Mouse (Mus musculus): Measurements from ENCODE around the gene Sh3bgrl3. TPM values are rescaled to one million over a fixed set of nuclear protein-coding genes. Genes with fewer than 3 reads are reported as not detected.

Gene Sh3bgrl3
- polyA plus RNA-seq, 1 experiment from 2014 or later: 436 TPM

- Histone ChIP-seq H3K9me3 (replicated peaks) (no peaks in the 10 kb centered on the region), H3K27ac (replicated peaks) (peak overlapping the region; percentile 86), H3K4me2 (peak overlapping the region; percentile 87), H3K4me3 (replicated peaks) (peak overlapping the region; percentile 91), H3K4me1 (peaks cover 38% of the 10 kb centered on the region), H3K9ac (replicated peaks) (peak overlapping the region; percentile 85), H3K27me3 (replicated peaks) (no peaks in the 10 kb centered on the region), H3K36me3 (peaks cover 10% of the 10 kb centered on the region)
- no peak for ATAC-seq (ENCODE audit: low FRiP score)
- WGBS: 61% methylated on average over 8 of the region's 8 CpGs
Observed at GRCm38 (mm10) chr4:134127793-134128192, 796 bp downstream of the Sh3bgrl3 start.

GRCm38 (mm10) chr4:134127121-134127455 lies 1.5 kb downstream of the Sh3bgrl3 start:
- no peak overlapping the region for H3K9ac ChIP-seq (replicated peaks)
- ATAC-seq (ENCODE audit: low FRiP score): no peak
- H3K27ac ChIP-seq (replicated peaks): no peak overlapping the region
- 90% methylated on average over 7 of the region's 7 CpGs for WGBS
- peak overlapping the region; percentile 87 for H3K4me2 ChIP-seq
- no peaks in the 10 kb centered on the region for H3K9me3 ChIP-seq (replicated peaks)
- peak overlapping the region; percentile 91; the same call in 1 of the 2 replicates for H3K4me3 ChIP-seq (replicated peaks)
- H3K27me3 ChIP-seq (replicated peaks): no peaks in the 10 kb centered on the region
- peaks cover 10% of the 10 kb centered on the region for H3K36me3 ChIP-seq
- peaks cover 38% of the 10 kb centered on the region for H3K4me1 ChIP-seq

GRCm38 (mm10) chr4:134126300-134127120 lies 2.1 kb downstream of the Sh3bgrl3 start:
- H3K27ac ChIP-seq (replicated peaks): no peak overlapping the region
- 90% methylated on average over 21 of the region's 21 CpGs for WGBS
- H3K4me1 ChIP-seq: peaks cover 38% of the 10 kb centered on the region
- peaks cover 10% of the 10 kb centered on the region for H3K36me3 ChIP-seq
- no peak overlapping the region for H3K4me3 ChIP-seq (replicated peaks)
- H3K27me3 ChIP-seq (replicated peaks): no peaks in the 10 kb centered on the region
- ATAC-seq (ENCODE audit: low FRiP score): no peak
- peak overlapping the region; percentile 87; the same call in 1 of the 2 replicates for H3K4me2 ChIP-seq
- H3K9ac ChIP-seq (replicated peaks): no peak overlapping the region
- H3K9me3 ChIP-seq (replicated peaks): no peaks in the 10 kb centered on the region

- Histone ChIP-seq H3K4me2 (no peak overlapping the region), H3K4me1 (peaks cover 38% of the 10 kb centered on the region), H3K4me3 (replicated peaks) (no peak overlapping the region), H3K9ac (replicated peaks) (no peak overlapping the region), H3K36me3 (0 out of 2 replicates have a peak, but pooled peaks cover under 1% of the 10 kb centered on the region), H3K27me3 (replicated peaks) (no peaks in the 10 kb centered on the region), H3K9me3 (replicated peaks) (no peaks in the 10 kb centered on the region), H3K27ac (replicated peaks) (no peak overlapping the region)
- no peak for ATAC-seq (ENCODE audit: low FRiP score)
- WGBS: 92% methylated on average over 15 of the region's 15 CpGs
Observed at GRCm38 (mm10) chr4:134125383-134126060, 3.1 kb downstream of the Sh3bgrl3 start.

GRCm38 (mm10) chr4:134123680-134124551 lies 4.7 kb downstream of the Sh3bgrl3 start:
- H3K4me2 ChIP-seq: 0 out of 2 replicates have a peak overlapping the region, but pooled peaks have one; percentile 17
- H3K36me3 ChIP-seq: no peaks in the 10 kb centered on the region
- H3K9me3 ChIP-seq (replicated peaks): no peaks in the 10 kb centered on the region
- WGBS: 30% methylated on average over 17 of the region's 17 CpGs
- no peak overlapping the region; the same call in 1 of the 2 replicates for H3K27ac ChIP-seq (replicated peaks)
- no peak overlapping the region for H3K4me3 ChIP-seq (replicated peaks)
- H3K4me1 ChIP-seq: peaks cover 32% of the 10 kb centered on the region
- no peaks in the 10 kb centered on the region for H3K27me3 ChIP-seq (replicated peaks)
- no peak for ATAC-seq (ENCODE audit: low FRiP score)
- H3K9ac ChIP-seq (replicated peaks): no peak overlapping the region

- WGBS: 94% methylated on average over 6 of the region's 6 CpGs
- ATAC-seq (ENCODE audit: low FRiP score): no peak
- Histone ChIP-seq H3K27me3 (replicated peaks) (no peaks in the 10 kb centered on the region), H3K36me3 (no peaks in the 10 kb centered on the region), H3K4me1 (peaks cover 28% of the 10 kb centered on the region), H3K4me3 (replicated peaks) (no peak overlapping the region), H3K27ac (replicated peaks) (no peak overlapping the region), H3K9me3 (replicated peaks) (no peaks in the 10 kb centered on the region), H3K4me2 (no peak overlapping the region), H3K9ac (replicated peaks) (no peak overlapping the region)
Observed at GRCm38 (mm10) chr4:134123147-134123546, 5.4 kb downstream of the Sh3bgrl3 start.

GRCm38 (mm10) chr4:134122281-134122680 lies 6.3 kb downstream of the Sh3bgrl3 start:
- H3K4me3 ChIP-seq (replicated peaks): no peak overlapping the region
- peaks cover 20% of the 10 kb centered on the region for H3K4me1 ChIP-seq
- no peak overlapping the region for H3K4me2 ChIP-seq
- 33% methylated on average over 3 of the region's 3 CpGs for WGBS
- no peaks in the 10 kb centered on the region for H3K27me3 ChIP-seq (replicated peaks)
- ATAC-seq (ENCODE audit: low FRiP score): no peak
- no peak overlapping the region for H3K27ac ChIP-seq (replicated peaks)
- no peaks in the 10 kb centered on the region for H3K36me3 ChIP-seq
- no peaks in the 10 kb centered on the region for H3K9me3 ChIP-seq (replicated peaks)
- H3K9ac ChIP-seq (replicated peaks): no peak overlapping the region

GRCm38 (mm10) chr4:134121571-134121970 lies 7.0 kb downstream of the Sh3bgrl3 start:
- WGBS: 51% methylated on average over 4 of the region's 4 CpGs
- H3K36me3 ChIP-seq: no peaks in the 10 kb centered on the region
- no peak overlapping the region for H3K4me3 ChIP-seq (replicated peaks)
- ATAC-seq (ENCODE audit: low FRiP score): no peak
- H3K9me3 ChIP-seq (replicated peaks): no peaks in the 10 kb centered on the region
- H3K27me3 ChIP-seq (replicated peaks): no peaks in the 10 kb centered on the region
- H3K9ac ChIP-seq (replicated peaks): no peak overlapping the region
- H3K4me2 ChIP-seq: no peak overlapping the region
- peaks cover 12% of the 10 kb centered on the region for H3K4me1 ChIP-seq
- H3K27ac ChIP-seq (replicated peaks): no peak overlapping the region

GRCm38 (mm10) chr4:134120916-134121315 lies 7.7 kb downstream of the Sh3bgrl3 start:
- Histone ChIP-seq H3K27ac (replicated peaks) (no peak overlapping the region), H3K4me3 (replicated peaks) (no peak overlapping the region), H3K36me3 (no peaks in the 10 kb centered on the region), H3K4me1 (peaks cover 7% of the 10 kb centered on the region), H3K9ac (replicated peaks) (no peak overlapping the region), H3K4me2 (no peak overlapping the region), H3K9me3 (replicated peaks) (no peaks in the 10 kb centered on the region), H3K27me3 (replicated peaks) (no peaks in the 10 kb centered on the region)
- WGBS: 86% methylated on average over 4 of the region's 4 CpGs
- ATAC-seq (ENCODE audit: low FRiP score): no peak

- Histone ChIP-seq H3K27ac (replicated peaks) (no peak overlapping the region), H3K4me1 (peaks cover 7% of the 10 kb centered on the region), H3K36me3 (no peaks in the 10 kb centered on the region), H3K4me3 (replicated peaks) (no peak overlapping the region), H3K27me3 (replicated peaks) (no peaks in the 10 kb centered on the region), H3K9me3 (replicated peaks) (no peaks in the 10 kb centered on the region), H3K9ac (replicated peaks) (no peak overlapping the region), H3K4me2 (no peak overlapping the region)
- 87% methylated on average over 6 of the region's 6 CpGs for WGBS
- ATAC-seq (ENCODE audit: low FRiP score): no peak
Observed at GRCm38 (mm10) chr4:134120192-134120805, 8.3 kb downstream of the Sh3bgrl3 start.

- Histone ChIP-seq H3K4me2 (no peak overlapping the region), H3K9me3 (replicated peaks) (no peaks in the 10 kb centered on the region), H3K36me3 (no peaks in the 10 kb centered on the region), H3K27ac (replicated peaks) (no peak overlapping the region), H3K9ac (replicated peaks) (no peak overlapping the region), H3K4me1 (peaks cover 7% of the 10 kb centered on the region), H3K4me3 (replicated peaks) (no peak overlapping the region), H3K27me3 (replicated peaks) (no peaks in the 10 kb centered on the region)
- ATAC-seq (ENCODE audit: low FRiP score): no peak
- 59% methylated on average over 9 of the region's 9 CpGs for WGBS
Observed at GRCm38 (mm10) chr4:134119644-134120043, 8.9 kb downstream of the Sh3bgrl3 start.

All from neural tube, embryonic 15.5 days (tissue).